Mouse (Mus musculus) hindbrain, embryonic 15.5 days (tissue): ENCODE measurements around the gene Cnnm4. TPM values are rescaled to one million over a fixed set of nuclear protein-coding genes. Genes with fewer than 3 reads are reported as not detected.

Experiments
- ATAC-seq: fragments of 200-750 bp; cut with Nextera tagmentation; 2 replicates; pipeline ENCODE4 v1.8.0; 2017; ENCODE audit warnings: low read depth, moderate number of reproducible peaks, moderate TSS enrichment; ENCODE audit not compliant: low FRiP score
- H3K27ac ChIP-seq: fragments of 300-500 bp; sonication (generic); replicated peaks from 2 replicates; pipeline ENCODE4 v1.5.1; 2015; ENCODE audit warnings: mild to moderate bottlenecking, inconsistent platforms
- H3K27me3 ChIP-seq: fragments of 300-500 bp; sonication (generic); 2 replicates; pipeline ENCODE4 v1.6.1; 2015; ENCODE audit warnings: control low read depth, inconsistent platforms
- H3K36me3 ChIP-seq: fragments of 300-500 bp; sonication (generic); 2 replicates; pipeline ENCODE4 v1.6.1; 2015; ENCODE audit warnings: control low read depth, inconsistent platforms
- H3K4me1 ChIP-seq: fragments of 300-500 bp; sonication (generic); replicated peaks from 2 replicates; pipeline ENCODE4 v1.6.1; 2015; ENCODE audit warnings: control low read depth, inconsistent platforms
- H3K4me2 ChIP-seq: fragments of 300-500 bp; sonication (generic); 2 replicates; pipeline ENCODE4 v1.6.1; 2015; ENCODE audit warnings: moderate library complexity, mild to moderate bottlenecking, inconsistent platforms
- H3K4me3 ChIP-seq: fragments of 300-500 bp; sonication (generic); 2 replicates; pipeline ENCODE4 v1.5.1; 2015; ENCODE audit warnings: mild to moderate bottlenecking, inconsistent platforms
- H3K9ac ChIP-seq: fragments of 300-500 bp; sonication (generic); 2 replicates; pipeline ENCODE4 v1.6.1; 2015; ENCODE audit warnings: inconsistent platforms
- H3K9me3 ChIP-seq: fragments of 300-500 bp; sonication (generic); 2 replicates; pipeline ENCODE4 v1.6.1; 2016; ENCODE audit warnings: control low read depth, inconsistent platforms
- WGBS: fragments of 180-500 bp; shearing (Covaris S2); methylation state at CpG from one replicate; pipeline ENCODE4 v1.1.7; 2015; 5-methylcytosine and 5-hydroxymethylcytosine counted together
- polyA plus RNA-seq: library from polyadenylated mRNA; unstranded; fragments of >200 nt; fragmentation: Nextera tagmentation; extraction: Ambion mirVana; gene quantifications from 2 replicates; pipeline ENCODE4 v1.2.1, GENCODE M21; 2015

Gene Cnnm4
- polyA plus RNA-seq, 1 experiment from 2014 or later, result 10.8 TPM

DNA sequence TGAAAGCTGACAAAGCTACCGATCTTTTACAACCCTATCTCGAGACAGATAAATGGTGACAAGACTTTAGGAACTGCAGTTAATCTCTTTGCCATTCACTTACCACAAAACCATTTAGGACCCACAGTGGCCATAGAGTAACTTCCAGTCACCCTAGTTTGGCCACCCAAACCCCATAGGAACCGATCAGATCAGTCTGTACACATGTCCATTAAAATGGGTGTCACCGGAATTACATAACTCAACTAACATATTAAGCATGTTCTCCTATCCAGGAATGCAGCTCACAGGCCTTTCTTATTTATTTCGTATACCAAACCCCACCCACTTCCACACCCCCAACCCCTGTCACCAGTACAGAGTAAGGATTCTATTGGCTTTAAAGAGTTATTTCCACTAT lies 24.6 kb upstream of the Cnnm4 start:
- ATAC-seq, result no peak
- Histone ChIP-seq H3K27ac (no peak overlapping the region), H3K4me2 (no peak overlapping the region), H3K9me3 (no peaks in the 10 kb centered on the region), H3K27me3 (no peaks in the 10 kb centered on the region), H3K4me1 (peaks cover 19% of the 10 kb centered on the region), H3K9ac (no peak overlapping the region), H3K36me3 (0 out of 2 replicates have a peak, but pooled peaks cover 3% of the 10 kb centered on the region), H3K4me3 (no peak overlapping the region)
- WGBS, result 92% methylated on average over 5 of the region's 5 CpGs

DNA sequence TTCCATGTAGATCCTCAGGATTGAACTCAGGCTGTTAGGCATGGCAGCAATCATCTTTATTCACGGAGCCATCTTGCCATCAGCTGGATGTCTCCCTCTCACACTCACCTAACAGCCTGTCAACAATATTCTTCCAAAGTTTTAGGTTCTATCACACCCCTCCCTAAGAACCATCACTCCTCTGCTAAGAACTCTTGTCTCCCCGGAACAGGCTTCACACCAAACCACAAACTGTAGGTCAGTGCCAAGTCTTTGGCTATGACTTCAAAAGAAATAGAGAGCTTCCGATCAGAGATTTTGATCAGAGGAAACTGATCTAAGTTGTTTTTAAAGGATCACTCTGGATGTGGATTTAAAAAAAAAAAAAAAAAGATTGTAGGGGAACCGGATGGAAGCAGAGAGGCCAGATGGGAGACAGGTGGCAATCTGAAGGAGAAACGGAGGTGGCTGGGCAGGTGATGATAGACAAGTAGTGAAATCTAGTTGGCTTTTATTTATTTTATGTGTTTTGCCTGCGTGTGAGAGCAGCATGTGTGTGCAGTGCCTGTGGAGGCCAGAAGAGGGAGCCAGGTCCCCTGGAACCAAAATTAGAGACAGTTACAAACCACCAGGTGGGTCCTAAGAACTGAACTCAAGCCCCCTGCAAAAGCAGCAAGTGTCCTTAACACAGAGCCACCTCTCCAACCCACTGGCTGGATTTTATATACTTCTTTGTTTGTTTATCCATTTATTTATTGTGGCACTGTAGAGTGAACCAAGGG lies 17.2 kb upstream of the Cnnm4 start:
- H3K4me2 ChIP-seq, result no peak overlapping the region
- no peaks in the 10 kb centered on the region for H3K9me3 ChIP-seq
- no peak overlapping the region for H3K9ac ChIP-seq
- H3K27ac ChIP-seq, result no peak overlapping the region
- no peaks in the 10 kb centered on the region for H3K36me3 ChIP-seq
- no peaks in the 10 kb centered on the region for H3K27me3 ChIP-seq
- H3K4me1 ChIP-seq, result no peaks in the 10 kb centered on the region
- no peak for ATAC-seq
- 90% methylated on average over 6 of the region's 6 CpGs for WGBS
- no peak overlapping the region for H3K4me3 ChIP-seq

DNA sequence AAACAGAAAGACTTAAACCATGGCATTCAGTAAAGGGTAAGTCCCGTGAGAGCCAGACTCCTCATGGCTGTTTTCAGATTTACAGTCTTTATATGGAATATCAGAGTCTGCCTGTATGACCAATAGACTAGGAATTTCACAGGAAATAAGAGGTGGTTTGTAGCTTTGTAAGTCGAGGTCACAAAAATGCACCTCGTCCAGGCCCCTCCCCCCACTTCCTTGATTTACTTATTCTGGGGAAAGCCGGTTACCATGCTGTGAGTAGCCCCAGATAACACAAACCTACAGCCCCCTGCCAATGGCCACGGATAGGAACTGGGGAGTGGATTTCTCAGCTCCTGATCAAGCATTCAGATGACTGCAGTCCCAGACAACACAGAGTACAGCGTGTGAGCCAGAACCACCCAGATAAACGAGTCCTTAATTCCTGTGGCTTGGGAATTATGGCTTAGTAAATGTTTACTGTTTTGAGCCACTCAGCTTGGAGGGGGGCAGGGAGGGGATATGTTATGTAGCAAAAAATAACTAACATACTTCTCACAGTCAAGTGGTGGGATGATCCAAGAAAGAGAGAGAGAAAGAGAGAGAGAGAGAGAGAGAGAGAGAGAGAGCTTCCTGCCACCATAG lies 13.9 kb upstream of the Cnnm4 start:
- Histone ChIP-seq H3K4me1 (no peaks in the 10 kb centered on the region), H3K36me3 (no peaks in the 10 kb centered on the region), H3K4me3 (no peak overlapping the region), H3K9me3 (no peaks in the 10 kb centered on the region), H3K27ac (no peak overlapping the region), H3K27me3 (no peaks in the 10 kb centered on the region), H3K4me2 (no peak overlapping the region), H3K9ac (no peak overlapping the region)
- ATAC-seq, result no peak
- WGBS, result 47% methylated on average over 7 of the region's 7 CpGs

DNA sequence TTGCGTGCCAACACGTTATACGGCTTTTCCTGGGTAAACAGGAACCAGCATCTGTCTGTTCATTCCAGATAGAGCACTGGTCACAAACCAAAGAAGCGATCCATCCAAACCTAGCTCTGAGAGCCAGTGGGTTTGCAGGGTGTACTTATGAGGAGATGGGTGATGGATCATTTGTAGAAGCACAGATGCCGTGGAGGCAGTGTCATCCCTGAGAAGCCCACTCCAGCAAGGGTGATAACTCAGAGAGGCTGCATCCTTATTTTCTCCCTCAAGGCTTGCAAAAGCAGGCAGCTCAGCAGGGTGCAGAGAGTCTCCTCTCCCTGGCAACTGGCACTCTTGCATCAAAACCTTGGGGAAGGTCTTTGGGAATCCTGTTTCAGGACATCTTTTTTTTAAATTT lies 13.3 kb upstream of the Cnnm4 start:
- no peak overlapping the region for H3K4me3 ChIP-seq
- 88% methylated on average over 5 of the region's 5 CpGs for WGBS
- ATAC-seq, result no peak

DNA sequence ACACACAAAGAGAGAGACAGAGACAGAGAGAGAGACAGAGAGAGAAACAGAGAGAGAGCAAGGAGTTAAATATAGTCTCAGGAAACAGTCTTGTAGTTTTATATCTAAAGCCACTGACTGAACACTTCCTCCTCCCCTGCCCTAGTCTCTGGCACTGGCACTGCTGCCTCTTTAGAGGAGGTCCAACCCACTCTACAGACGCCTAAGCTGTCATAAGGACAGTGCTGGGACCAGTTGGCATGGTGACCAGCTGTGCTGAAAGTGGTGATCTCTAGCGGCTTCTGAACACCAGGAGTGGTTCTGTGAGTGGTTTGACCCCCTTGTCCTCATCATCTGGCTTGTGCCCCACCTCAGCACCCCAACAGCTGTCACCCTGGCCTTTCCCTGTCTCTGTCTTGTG lies 9.6 kb upstream of the Cnnm4 start:
- WGBS, result 54% methylated on average over 2 of the region's 2 CpGs
- no peak overlapping the region for H3K4me3 ChIP-seq
- no peaks in the 10 kb centered on the region for H3K9me3 ChIP-seq
- no peak for ATAC-seq
- H3K27me3 ChIP-seq, result no peaks in the 10 kb centered on the region
- H3K4me2 ChIP-seq, result no peak overlapping the region
- no peaks in the 10 kb centered on the region for H3K36me3 ChIP-seq
- no peak overlapping the region for H3K9ac ChIP-seq
- no peaks in the 10 kb centered on the region for H3K4me1 ChIP-seq
- H3K27ac ChIP-seq, result no peak overlapping the region

More for the DNA sequence above, 13.3 kb upstream of the Cnnm4 start:
- no peak overlapping the region for H3K27ac ChIP-seq
- H3K4me1 ChIP-seq, result no peaks in the 10 kb centered on the region
- H3K27me3 ChIP-seq, result no peaks in the 10 kb centered on the region
- H3K9me3 ChIP-seq, result no peaks in the 10 kb centered on the region
- no peaks in the 10 kb centered on the region for H3K36me3 ChIP-seq
- H3K4me2 ChIP-seq, result no peak overlapping the region
- no peak overlapping the region for H3K9ac ChIP-seq

DNA sequence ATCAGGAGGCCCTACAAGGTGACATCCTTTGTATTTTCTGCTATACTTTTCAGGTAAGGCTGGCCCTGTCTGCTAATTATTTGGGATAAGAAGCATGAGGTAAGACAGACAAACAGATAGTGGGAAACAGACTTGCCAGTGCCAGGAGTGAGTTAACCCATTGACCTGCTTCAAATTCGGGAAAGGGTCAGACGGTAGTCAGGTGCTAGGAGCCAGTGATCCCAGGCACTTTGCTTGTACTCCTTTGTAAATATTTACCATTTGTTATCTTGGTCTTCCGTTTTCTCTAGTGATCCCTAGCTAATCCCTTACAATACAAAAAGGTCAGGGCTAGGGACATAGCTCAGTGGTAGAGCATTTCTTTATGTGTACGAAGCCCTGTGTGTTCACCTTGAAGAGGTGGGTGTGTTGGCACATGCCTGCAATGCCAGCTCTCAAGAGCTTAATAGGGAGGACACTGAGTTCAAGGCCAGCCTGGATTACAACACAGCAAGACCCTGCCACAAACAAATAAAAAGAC lies 5.7 kb upstream of the Cnnm4 start:
- no peak overlapping the region for H3K4me2 ChIP-seq
- no peaks in the 10 kb centered on the region for H3K9me3 ChIP-seq
- H3K27ac ChIP-seq, result no peak overlapping the region
- H3K9ac ChIP-seq, result no peak overlapping the region
- H3K4me3 ChIP-seq, result no peak overlapping the region
- WGBS, result 83% methylated on average over 4 of the region's 4 CpGs
- peaks cover 8% of the 10 kb centered on the region; the same call in 1 of the 2 replicates for H3K4me1 ChIP-seq
- ATAC-seq, result no peak
- H3K27me3 ChIP-seq, result no peaks in the 10 kb centered on the region
- H3K36me3 ChIP-seq, result no peaks in the 10 kb centered on the region

DNA sequence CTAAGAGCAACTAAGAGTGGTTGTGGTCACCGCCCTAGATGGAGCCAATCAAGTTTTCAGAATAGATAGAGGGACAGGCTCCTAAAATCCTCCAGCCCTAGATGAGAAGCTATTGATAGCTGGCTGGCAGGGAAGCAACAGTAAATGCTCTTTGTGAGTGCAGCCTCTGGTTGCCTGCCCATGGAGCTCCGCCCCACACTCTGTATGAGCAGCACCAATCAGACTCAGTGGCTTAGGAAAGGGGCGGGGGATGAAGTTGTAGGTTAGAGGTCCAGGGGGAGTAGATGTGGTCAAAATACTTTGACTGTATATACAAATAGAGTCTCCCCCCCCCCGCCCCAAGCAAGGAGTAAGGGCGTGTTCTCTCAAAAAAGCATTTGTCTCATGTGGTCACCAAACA lies 4.0 kb upstream of the Cnnm4 start:
- Histone ChIP-seq H3K36me3 (no peaks in the 10 kb centered on the region), H3K4me1 (peaks cover 19% of the 10 kb centered on the region), H3K4me3 (no peak overlapping the region), H3K9me3 (no peaks in the 10 kb centered on the region), H3K4me2 (no peak overlapping the region), H3K27me3 (no peaks in the 10 kb centered on the region), H3K27ac (no peak overlapping the region), H3K9ac (no peak overlapping the region)
- 56% methylated on average over 5 of the region's 5 CpGs for WGBS
- no peak for ATAC-seq

DNA sequence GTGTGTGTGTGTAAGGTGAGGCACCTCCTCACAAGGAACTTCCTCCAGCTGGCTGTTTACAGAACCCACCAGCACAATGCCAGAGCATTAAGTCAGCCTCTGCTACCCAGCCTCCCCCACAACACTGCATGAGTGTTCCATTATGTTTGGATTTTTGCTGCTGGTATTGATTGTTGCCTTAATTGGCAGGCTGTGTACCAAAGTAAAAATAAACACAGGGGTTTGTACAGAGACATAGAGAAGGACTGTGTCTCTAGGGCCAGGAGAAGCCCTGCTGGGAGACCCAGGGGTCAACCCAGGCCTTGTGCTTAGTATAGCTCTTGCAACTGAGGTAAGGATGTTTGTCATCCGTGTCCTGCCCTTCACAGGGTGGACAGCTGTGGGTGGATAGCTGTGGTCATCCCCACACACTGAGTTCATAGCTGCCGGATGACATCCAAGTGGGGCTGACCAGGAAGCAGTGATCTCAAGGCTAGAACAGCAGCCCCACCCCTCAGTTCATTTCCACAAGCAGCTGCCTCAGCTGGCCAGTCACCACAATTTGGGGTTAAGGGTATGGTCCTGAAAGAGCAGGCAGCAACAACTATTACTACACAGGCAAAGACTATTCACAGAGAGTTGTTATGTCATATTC lies 1.5 kb upstream of the Cnnm4 start:
- Histone ChIP-seq H3K9me3 (no peaks in the 10 kb centered on the region), H3K27ac (no peak overlapping the region), H3K4me1 (peaks cover 44% of the 10 kb centered on the region), H3K9ac (no peak overlapping the region), H3K36me3 (no peaks in the 10 kb centered on the region), H3K27me3 (no peaks in the 10 kb centered on the region), H3K4me2 (0 out of 2 replicates have a peak overlapping the region, but pooled peaks have one; percentile 84), H3K4me3 (no peak overlapping the region)
- no peak for ATAC-seq
- 44% methylated on average over 2 of the region's 2 CpGs for WGBS

DNA sequence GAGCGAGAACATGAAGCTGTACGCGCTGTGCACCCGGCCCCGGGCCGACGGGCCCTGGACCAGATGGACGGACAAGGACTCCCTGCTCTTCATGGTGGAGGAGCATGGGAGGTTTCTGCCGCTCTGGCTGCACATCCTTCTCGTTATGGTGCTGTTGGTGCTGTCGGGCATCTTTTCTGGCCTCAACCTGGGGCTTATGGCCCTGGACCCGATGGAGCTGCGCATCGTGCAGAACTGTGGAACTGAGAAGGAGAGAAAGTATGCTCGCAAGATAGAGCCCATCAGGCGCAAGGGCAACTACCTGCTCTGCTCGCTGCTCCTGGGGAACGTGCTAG lies 653 bp downstream of the Cnnm4 start:
- H3K4me1 ChIP-seq, result peaks cover 63% of the 10 kb centered on the region
- no peaks in the 10 kb centered on the region for H3K9me3 ChIP-seq
- no peak overlapping the region for H3K27ac ChIP-seq
- ATAC-seq, result no peak; the same call in 1 of the 2 replicates
- no peaks in the 10 kb centered on the region for H3K27me3 ChIP-seq
- H3K36me3 ChIP-seq, result no peaks in the 10 kb centered on the region
- peak overlapping the region; percentile 84 for H3K4me2 ChIP-seq
- H3K9ac ChIP-seq, result peak overlapping the region; percentile 73
- WGBS, result 17% methylated on average over 18 of the region's 18 CpGs
- H3K4me3 ChIP-seq, result peak overlapping the region; percentile 83

DNA sequence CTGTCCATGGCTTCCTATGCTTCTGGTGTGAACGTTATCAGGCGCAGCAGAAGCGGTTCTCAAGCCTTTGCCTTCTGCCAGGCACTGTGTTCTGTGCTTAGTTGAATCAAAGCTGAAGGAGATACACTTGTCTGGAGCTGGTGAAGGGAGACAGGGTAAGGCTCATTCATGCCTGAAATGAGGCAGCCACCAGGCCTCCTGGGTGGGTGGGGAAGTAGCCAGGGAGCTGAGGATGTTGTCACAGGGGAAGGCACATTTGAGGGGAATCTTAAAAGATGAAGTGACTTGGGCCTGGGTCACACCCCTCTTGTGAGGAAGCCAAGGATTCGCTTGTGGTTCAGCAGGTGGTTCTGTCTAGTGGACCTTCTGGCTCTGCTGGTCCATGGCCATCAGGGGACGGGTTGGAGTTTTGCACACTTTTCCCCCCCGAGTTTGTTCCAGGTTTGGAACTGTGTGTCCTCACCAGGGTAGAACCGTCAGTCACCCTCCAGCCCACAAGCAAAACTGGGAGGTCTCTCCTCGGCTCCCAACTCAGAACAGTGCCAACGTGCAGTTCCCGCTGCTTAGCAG lies 1.9 kb downstream of the Cnnm4 start:
- Histone ChIP-seq H3K9ac (no peak overlapping the region), H3K4me2 (peak overlapping the region; percentile 84), H3K9me3 (no peaks in the 10 kb centered on the region), H3K27me3 (no peaks in the 10 kb centered on the region), H3K36me3 (no peaks in the 10 kb centered on the region), H3K4me1 (peaks cover 68% of the 10 kb centered on the region), H3K4me3 (peak overlapping the region; percentile 16; the same call in 1 of the 2 replicates), H3K27ac (no peak overlapping the region)
- 80% methylated on average over 10 of the region's 10 CpGs for WGBS
- no peak for ATAC-seq

DNA sequence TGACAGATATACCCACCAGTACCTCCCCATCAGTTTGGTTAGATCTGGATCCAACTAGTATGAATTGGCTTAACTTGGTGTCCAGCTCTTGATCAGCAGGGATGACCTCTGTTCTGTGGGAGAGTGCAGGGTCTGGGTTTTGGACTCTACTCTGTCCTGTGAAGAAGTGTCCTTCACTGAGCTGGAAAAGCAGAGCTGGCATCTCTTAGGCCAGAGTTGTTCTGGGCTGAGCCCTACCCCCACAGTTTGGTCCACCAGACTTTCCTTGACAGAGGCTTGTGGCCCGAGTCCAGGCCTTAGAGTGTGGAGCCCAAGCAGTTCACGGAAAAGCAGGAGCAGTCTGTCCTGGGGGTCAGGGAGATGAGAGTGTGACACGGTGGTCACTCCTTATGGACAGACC lies 3.2 kb downstream of the Cnnm4 start:
- Histone ChIP-seq H3K9me3 (no peaks in the 10 kb centered on the region), H3K36me3 (no peaks in the 10 kb centered on the region), H3K4me3 (no peak overlapping the region), H3K4me1 (peaks cover 71% of the 10 kb centered on the region), H3K9ac (no peak overlapping the region), H3K27me3 (no peaks in the 10 kb centered on the region), H3K4me2 (peak overlapping the region; percentile 84), H3K27ac (no peak overlapping the region)
- ATAC-seq, result no peak
- WGBS, result 71% methylated on average over 3 of the region's 3 CpGs
